Mouse (Mus musculus) embryonic fibroblast, embryonic 13.5 days (primary cell): ENCODE results near the gene Caln1.

Experiments used
- CTCF ChIP-seq: IDR thresholded peaks from 2 replicates; pipeline ENCODE4 v1.5.1; 2011; ENCODE audit warnings: mild to moderate bottlenecking, control low read depth, low read length, moderate library complexity, borderline replicate concordance; ENCODE audit not compliant: insufficient read depth
- POLR2A ChIP-seq: IDR thresholded peaks from 2 replicates; pipeline ENCODE4 v1.6.1; 2011; ENCODE audit warnings: low read depth, mild to moderate bottlenecking, control low read depth, low read length, moderate library complexity

DNA sequence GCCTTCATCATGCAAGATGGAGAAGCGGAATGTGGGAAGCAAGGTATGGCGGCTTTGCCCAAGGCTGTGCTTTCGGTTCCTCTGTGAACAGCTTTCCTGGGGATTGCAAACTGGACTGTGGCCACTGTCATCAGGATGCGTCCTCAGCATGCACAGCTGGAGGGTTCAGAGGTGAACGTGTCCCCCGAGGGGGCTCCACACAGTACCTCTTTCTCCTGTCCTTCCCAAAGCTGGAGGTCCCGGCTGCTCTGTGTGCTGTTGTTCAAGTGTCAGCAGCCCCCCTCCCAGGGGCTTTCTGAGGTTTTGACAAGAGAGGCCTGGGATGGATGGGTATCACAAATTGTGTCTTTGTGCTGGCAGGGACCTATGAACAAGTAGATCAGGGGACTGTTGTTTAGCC lies 17.2 kb downstream of the Caln1 start:
- TF ChIP-seq CTCF (no peak), POLR2A (no peak)
